Mouse (Mus musculus) C3H10T1/2 (cell line): Measurements from ENCODE around the gene Rnasek. TPM values are rescaled to one million over a fixed set of nuclear protein-coding genes. Genes with fewer than 3 reads are reported as not detected.

ENCODE experiments used
- polyA plus RNA-seq, 2 experiments: library from polyadenylated mRNA; unstranded; fragments of >200 nt; fragmentation: generic; extraction: Trizol; gene quantifications; one replicate each; pipeline ENCODE4 v1.2.1; 2012; ENCODE audit warnings: missing spikeins in 2 of 2

Gene Rnasek
- polyA plus RNA-seq: 100 to 1,000 TPM; 342 to 713 TPM

GRCm38 (mm10) chr11:70239541-70240279 is at the start of gene Rnasek, which contains the start of gene Gm21988:
Gene Rnasek, minus strand, starts transcription at chr11:70239842.
Gene Gm21988, minus strand, starts transcription at chr11:70239830.

GRCm38 (mm10) chr11:70254931-70255531 is 15.4 kb upstream of the Rnasek start, which contains the start of gene Alox12:
Gene Alox12, minus strand, starts transcription at chr11:70255353.

GRCm38 (mm10) chr11:70237457-70238167 is 2.0 kb downstream of the Rnasek start, which contains the start of gene 0610010K14Rik:
Gene 0610010K14Rik, minus strand, starts transcription at chr11:70237914.

GRCm38 (mm10) chr11:70229260-70230010 is 10.2 kb downstream of the Rnasek start, which contains the start of gene Bcl6b:
Gene Bcl6b, minus strand, starts transcription at chr11:70229798.

GRCm38 (mm10) chr11:70220731-70221602 is 18.7 kb downstream of the Rnasek start, which contains the start of gene Slc16a13:
Gene Slc16a13, minus strand, starts transcription at chr11:70221064.

GRCm38 (mm10) chr11:70212423-70212822 is 27.2 kb downstream of the Rnasek start, which contains the start of gene Slc16a11:
Gene Slc16a11, plus strand, starts transcription at chr11:70212752.

Other genes with a start within 250 kb of the Rnasek start
- 100 to 1,000 TPM; 710 to 827 TPM for gene Gabarap, start 248.7 kb downstream of the Rnasek start, polyA plus RNA-seq
- 10 to 100 TPM; 66.5 to 68.8 TPM for gene Phf23, start 244.1 kb downstream of the Rnasek start, polyA plus RNA-seq
- gene Dvl2, start 239.2 kb downstream of the Rnasek start, polyA plus RNA-seq: 10 to 100 TPM; 22.0 to 49.6 TPM
- gene Acadvl, start 224.4 kb downstream of the Rnasek start, polyA plus RNA-seq: 100 to 1,000 TPM; 121 to 196 TPM
- gene Dlg4, start 222.9 kb downstream of the Rnasek start, polyA plus RNA-seq: 10 to 100 TPM; 12.9 to 43.6 TPM
- gene Asgr1, start 185.8 kb downstream of the Rnasek start, polyA plus RNA-seq: 1 to 10 TPM; 1.2 to 4.9 TPM
- under 1 TPM; 0.04 to 0.12 TPM for gene Asgr2, start 147.2 kb downstream of the Rnasek start, polyA plus RNA-seq
- under 1 TPM in 1 of 2 experiments, not detected in 1; 0.01 TPM for gene Mgl2, start 109.5 kb downstream of the Rnasek start, polyA plus RNA-seq
- under 1 TPM; 0.24 to 0.35 TPM for gene Clec10a, start 83.6 kb downstream of the Rnasek start, polyA plus RNA-seq
- gene Slc16a11, start 27.1 kb downstream of the Rnasek start, polyA plus RNA-seq: under 1 TPM; 0.05 to 0.54 TPM
- gene Slc16a13, start 18.8 kb downstream of the Rnasek start, polyA plus RNA-seq: 1 to 10 TPM in 1 of 2 experiments, under 1 TPM in 1; 0.08 to 2.6 TPM
- under 1 TPM; 0.01 to 0.08 TPM for gene Bcl6b, start 10.0 kb downstream of the Rnasek start, polyA plus RNA-seq
- gene 0610010K14Rik, start 1.9 kb downstream of the Rnasek start, polyA plus RNA-seq: 100 to 1,000 TPM; 168 to 216 TPM
- 10 to 100 TPM; 16.5 to 24.7 TPM for gene Gm21988, start within 50 bp of the Rnasek start, polyA plus RNA-seq
- under 1 TPM; 0.04 to 0.07 TPM for gene Alox12, start 15.5 kb upstream of the Rnasek start, polyA plus RNA-seq
- under 1 TPM; 0.07 to 0.08 TPM for gene Alox12e, start 82.8 kb upstream of the Rnasek start, polyA plus RNA-seq
- not detected for gene Alox15, start 112.2 kb upstream of the Rnasek start, polyA plus RNA-seq
- 10 to 100 TPM; 31.0 to 47.5 TPM for gene Pelp1, start 170.2 kb upstream of the Rnasek start, polyA plus RNA-seq
- 10 to 100 TPM; 24.4 to 35.9 TPM for gene Arrb2, start 192.8 kb upstream of the Rnasek start, polyA plus RNA-seq
- gene Med11, start 212.1 kb upstream of the Rnasek start, polyA plus RNA-seq: 10 to 100 TPM; 60.7 to 61.7 TPM
- under 1 TPM; 0.05 to 0.08 TPM for gene Zmynd15, start 219.6 kb upstream of the Rnasek start, polyA plus RNA-seq
- gene Cxcl16, start 220.1 kb upstream of the Rnasek start, polyA plus RNA-seq: under 1 TPM; 0.04 to 0.19 TPM